Mouse (Mus musculus): Measurements from ENCODE around the gene Elavl1.

GRCm38 (mm10) chr8:4245737-4246136 is 79.5 kb downstream of the Elavl1 start:
- TF ChIP-seq POLR2A (IDR thresholded peaks at IDR 0.05; ENCODE audit: borderline replicate concordance, low read depth, low read length) = no peak
- TF ChIP-seq CTCF (IDR thresholded peaks at IDR 0.05; ENCODE audit: low read depth, low read length) = no peak
